Mouse (Mus musculus) stomach, postnatal 0 days (tissue): Measurements from ENCODE around the gene C1ra.
A peak's percentile ranks its signal among the peaks of the same experiment; 100 is the strongest.

Experiments used
- CTCF ChIP-seq: IDR thresholded peaks from 2 replicates; pipeline ENCODE4 v1.5.1; 2016; ENCODE audit warnings: antibody characterized with exemption, low read depth, mild to moderate bottlenecking, moderate library complexity
- EP300 ChIP-seq: optimal IDR thresholded peaks from 2 replicates; pipeline ENCODE3; 2016; ENCODE audit warnings: antibody characterized with exemption

DNA sequence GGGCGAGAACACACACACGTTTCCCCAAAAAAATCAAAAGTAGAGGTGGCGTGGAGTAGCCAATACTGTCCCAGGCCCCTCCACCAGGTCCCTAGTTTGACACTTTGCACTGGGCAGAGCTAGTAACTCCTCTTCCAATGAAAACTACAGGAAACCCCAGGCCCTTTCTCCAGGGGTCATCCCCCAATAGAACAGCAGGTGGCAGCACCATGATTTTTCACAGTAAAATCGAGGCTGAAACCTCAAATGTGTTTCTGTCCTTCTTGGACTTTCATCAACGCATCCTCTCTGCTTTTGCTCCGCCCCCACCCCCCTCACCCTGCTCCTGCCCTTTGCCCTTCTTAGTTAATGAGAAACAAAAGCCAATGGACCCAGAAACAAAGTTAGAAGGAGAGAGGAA lies 30.6 kb upstream of the C1ra start:
- TF ChIP-seq CTCF (peak; percentile 78), EP300 (no peak)
